Mouse (Mus musculus) kidney, postnatal 14 days (tissue): Measurements from ENCODE around the gene Nudt19.
"Not testable (repeated sequence)": the region's sequence is repeated elsewhere in the genome, so short reads cannot be mapped to it uniquely, and the experiment has no call there.

Source experiments
- DNase-seq: peaks from one replicate; pipeline ENCODE4 v3.0.0; 2022; ENCODE audit warnings: mixed read lengths

The Nudt19 gene

GRCm38 (mm10) chr7:35564872-35565271 is 8.8 kb upstream of the Nudt19 start:
- not testable (repeated sequence) for DNase-seq

- no peak for DNase-seq
Measured at GRCm38 (mm10) chr7:35564067-35564865, 8.2 kb upstream of the Nudt19 start.

GRCm38 (mm10) chr7:35563071-35563470 is 7.0 kb upstream of the Nudt19 start:
- DNase-seq: no peak

GRCm38 (mm10) chr7:35559838-35560237 is 3.7 kb upstream of the Nudt19 start:
- no peak for DNase-seq

GRCm38 (mm10) chr7:35558681-35559080 is 2.6 kb upstream of the Nudt19 start:
- DNase-seq: no peak

- DNase-seq: no peak
Measured at GRCm38 (mm10) chr7:35557577-35557976, 1.5 kb upstream of the Nudt19 start.

- no peak for DNase-seq
Measured at GRCm38 (mm10) chr7:35556905-35557304, 801 bp upstream of the Nudt19 start.

GRCm38 (mm10) chr7:35555224-35556204 is 590 bp downstream of the Nudt19 start:
- peak; percentile 92 for DNase-seq

GRCm38 (mm10) chr7:35554605-35555175 is 1.4 kb downstream of the Nudt19 start:
- DNase-seq: peak; percentile 36

- peak; percentile 45 for DNase-seq
Measured at GRCm38 (mm10) chr7:35553751-35554604, 2.1 kb downstream of the Nudt19 start.

- DNase-seq: peak; percentile 77
Measured at GRCm38 (mm10) chr7:35545881-35546280, 10.2 kb downstream of the Nudt19 start.

GRCm38 (mm10) chr7:35537562-35537961 is 18.5 kb downstream of the Nudt19 start, which contains the start of gene Tdrd12:
Tdrd12 (minus strand) TSS chr7:35537745.
- DNase-seq: no peak

GRCm38 (mm10) chr7:35535750-35536512 is 20.2 kb downstream of the Nudt19 start:
- DNase-seq: no peak

- DNase-seq: not testable (repeated sequence)
Measured at GRCm38 (mm10) chr7:35530544-35530943, 25.6 kb downstream of the Nudt19 start.

GRCm38 (mm10) chr7:35530026-35530425 is 26.1 kb downstream of the Nudt19 start:
- no peak for DNase-seq

GRCm38 (mm10) chr7:35526795-35527194 is 29.3 kb downstream of the Nudt19 start:
- DNase-seq: no peak

GRCm38 (mm10) chr7:35501995-35502394 is 54.1 kb downstream of the Nudt19 start:
- peak; percentile 14 for DNase-seq

GRCm38 (mm10) chr7:35497516-35497915 is 58.6 kb downstream of the Nudt19 start:
- DNase-seq: no peak
